Mouse (Mus musculus): ENCODE measurements around the gene Ube2j2. TPM values are rescaled to one million over a fixed set of nuclear protein-coding genes. Genes with fewer than 3 reads are reported as not detected.

Ube2j2 gene
- polyA plus RNA-seq, 1 experiment from 2014 or later = 68.1 TPM

DNA sequence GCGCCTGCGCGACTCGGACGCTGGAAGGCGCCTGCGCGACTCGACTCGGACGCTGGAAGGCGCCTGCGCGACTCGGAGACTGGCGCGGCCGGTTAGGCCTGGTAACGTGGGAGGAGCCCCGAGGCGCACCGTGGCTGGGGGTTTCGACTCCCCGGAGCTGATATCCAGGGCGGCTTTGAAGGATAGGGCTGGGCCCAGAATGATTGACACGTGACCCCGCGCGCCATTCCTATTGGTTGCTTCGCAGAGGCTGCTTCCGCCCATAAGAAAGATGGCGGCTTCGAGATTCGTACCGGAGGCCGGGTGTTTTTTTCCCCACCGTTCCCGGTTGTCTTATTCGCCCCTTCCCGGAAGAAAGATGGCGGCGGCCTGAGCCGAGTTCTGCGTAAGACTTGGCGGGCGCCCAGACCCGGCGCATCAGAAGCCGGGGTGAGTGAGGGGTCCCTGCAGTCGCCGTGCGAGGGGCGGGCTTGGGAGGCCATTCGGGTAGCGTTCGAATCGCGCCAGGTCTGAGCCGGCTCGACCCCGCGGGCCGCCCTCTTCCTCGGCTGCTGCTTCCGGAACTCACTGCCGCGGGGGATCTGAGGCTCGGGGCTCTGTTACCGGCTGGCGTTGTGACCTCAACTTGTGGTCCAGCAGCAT is 49.4 kb downstream of the Ube2j2 start:
- peak overlapping the region; percentile 85 for H3K4me3 ChIP-seq (replicated peaks)
- WGBS (ENCODE audit: insufficient replicate concordance) = under 1% methylated on average over 70 of the region's 70 CpGs
- H3K4me1 ChIP-seq (replicated peaks) = peaks cover 68% of the 10 kb centered on the region
- peak overlapping the region; percentile 92 for H3K9ac ChIP-seq
- DNase-seq (peak; percentile 94), ATAC-seq (ENCODE audit: low read depth) (peak; percentile 77)
- H3K27me3 ChIP-seq = no peaks in the 10 kb centered on the region
- peak overlapping the region; percentile 96 for H3K27ac ChIP-seq
- no peaks in the 10 kb centered on the region for H3K9me3 ChIP-seq (replicated peaks)
- H3K4me2 ChIP-seq = peak overlapping the region; percentile 75
- peaks cover 28% of the 10 kb centered on the region for H3K36me3 ChIP-seq

DNA sequence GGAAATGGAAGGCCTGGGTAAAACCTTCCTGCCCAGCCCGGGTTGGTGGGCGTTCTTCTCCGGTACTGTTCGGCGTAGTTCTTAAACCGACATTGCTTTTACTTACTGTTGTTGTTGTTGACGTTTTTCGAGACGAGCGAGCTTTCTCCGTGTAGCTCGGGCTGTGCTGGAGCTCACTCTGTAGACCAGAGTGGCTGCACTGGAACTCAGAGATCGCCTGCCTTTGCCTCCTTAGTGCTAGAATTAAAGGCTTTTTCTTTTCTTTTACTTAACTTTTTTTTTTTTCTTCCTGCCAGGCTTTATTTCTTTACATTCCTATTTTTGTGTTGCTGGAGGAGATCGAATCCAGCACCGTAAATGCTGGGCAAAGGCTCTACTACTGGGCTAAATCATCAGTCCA is 50.0 kb downstream of the Ube2j2 start:
- no peaks in the 10 kb centered on the region for H3K27me3 ChIP-seq
- peak overlapping the region; percentile 75 for H3K4me2 ChIP-seq
- DNase-seq (no peak), ATAC-seq (ENCODE audit: low read depth) (no peak)
- peak overlapping the region; percentile 96 for H3K27ac ChIP-seq
- peak overlapping the region; percentile 92 for H3K9ac ChIP-seq
- no peaks in the 10 kb centered on the region for H3K9me3 ChIP-seq (replicated peaks)
- peak overlapping the region; percentile 85 for H3K4me3 ChIP-seq (replicated peaks)
- peaks cover 34% of the 10 kb centered on the region for H3K36me3 ChIP-seq
- 1% methylated on average over 15 of the region's 15 CpGs for WGBS (ENCODE audit: insufficient replicate concordance)
- H3K4me1 ChIP-seq (replicated peaks) = peaks cover 62% of the 10 kb centered on the region

DNA sequence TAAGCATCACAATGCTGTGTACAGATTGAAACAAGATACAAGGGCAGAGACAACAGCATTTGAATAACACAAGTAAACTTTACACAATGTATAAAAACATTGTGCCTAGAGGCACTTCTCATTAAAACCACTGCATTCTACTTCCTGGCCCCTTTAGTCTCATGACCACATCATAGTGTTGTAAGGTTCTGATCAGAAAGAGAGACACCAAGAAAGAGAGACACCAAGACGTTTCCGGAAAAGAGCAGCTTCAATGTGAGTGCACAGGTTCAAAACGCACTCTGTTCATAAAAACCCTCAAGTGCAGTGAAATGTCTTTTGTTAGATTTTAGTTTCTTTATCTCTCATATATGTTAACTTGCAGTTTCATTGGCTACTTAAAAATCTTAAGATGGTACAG is 60.5 kb downstream of the Ube2j2 start:
- Histone ChIP-seq H3K4me1 (replicated peaks) (no peaks in the 10 kb centered on the region), H3K36me3 (peaks cover 95% of the 10 kb centered on the region), H3K4me2 (no peak overlapping the region), H3K9ac (no peak overlapping the region), H3K27me3 (no peaks in the 10 kb centered on the region), H3K27ac (no peak overlapping the region), H3K9me3 (replicated peaks) (no peaks in the 10 kb centered on the region), H3K4me3 (replicated peaks) (no peak overlapping the region)
- DNase-seq (no peak), ATAC-seq (ENCODE audit: low read depth) (no peak)
- WGBS (ENCODE audit: insufficient replicate concordance) = 88% methylated on average over 3 of the region's 3 CpGs

DNA sequence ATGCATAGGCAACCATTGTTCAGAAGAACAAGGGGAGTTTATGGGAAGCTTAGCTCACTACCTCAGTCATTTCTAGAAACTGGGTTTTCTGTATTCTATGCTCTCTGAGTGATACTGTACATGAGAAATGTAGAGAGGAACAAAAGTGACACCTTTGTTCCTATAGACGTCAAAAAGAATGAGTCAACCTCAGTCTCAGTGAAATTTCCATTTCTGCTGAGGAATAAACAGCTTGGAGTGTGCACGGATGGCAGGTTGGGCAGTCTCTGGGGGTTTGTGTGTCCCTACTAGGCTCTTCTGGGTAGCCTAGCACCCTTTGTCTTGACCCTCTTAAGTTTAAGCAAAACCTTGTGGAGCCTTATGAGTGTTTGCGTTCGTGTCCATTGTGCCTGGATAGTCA is 64.7 kb downstream of the Ube2j2 start:
- Histone ChIP-seq H3K4me3 (replicated peaks) (no peak overlapping the region), H3K9me3 (replicated peaks) (no peaks in the 10 kb centered on the region), H3K27me3 (no peaks in the 10 kb centered on the region), H3K36me3 (peaks cover 95% of the 10 kb centered on the region), H3K27ac (no peak overlapping the region), H3K9ac (no peak overlapping the region), H3K4me1 (replicated peaks) (no peaks in the 10 kb centered on the region), H3K4me2 (no peak overlapping the region)
- DNase-seq = no peak
- 84% methylated on average over 4 of the region's 4 CpGs for whole genome bisulfite sequencing (ENCODE audit: insufficient replicate concordance)
- ATAC-seq (ENCODE audit: low read depth) = no peak

Small RNA genes lying within 50 kb of the gene (microRNA-seq; reads per million reads assigned to microRNA genes)
- gene Gm22991 = not detected

Other genes with a start within 250 kb of the Ube2j2 start
- 0.39 and 0.49 TPM in 2 replicates for gene Fndc10, start 249.5 kb upstream of the Ube2j2 start, polyA plus RNA-seq (2015; fragmentation: Nextera tagmentation; extraction: Ambion mirVana)
- gene Ssu72, start 239.0 kb upstream of the Ube2j2 start, polyA plus RNA-seq (2015; fragmentation: Nextera tagmentation; extraction: Ambion mirVana) = 77.7 TPM in 2 replicates
- gene Tmem240, start 209.0 kb upstream of the Ube2j2 start, polyA plus RNA-seq (2015; fragmentation: Nextera tagmentation; extraction: Ambion mirVana) = 0.07 and 0.18 TPM in 2 replicates
- 73.2 and 75.6 TPM in 2 replicates for gene Atad3a, start 182.7 kb upstream of the Ube2j2 start, polyA plus RNA-seq (2015; fragmentation: Nextera tagmentation; extraction: Ambion mirVana)
- 0.43 and 0.45 TPM in 2 replicates for gene Vwa1, start 169.1 kb upstream of the Ube2j2 start, polyA plus RNA-seq (2015; fragmentation: Nextera tagmentation; extraction: Ambion mirVana)
- 0.08 and 0.14 TPM in 2 replicates for gene Tmem88b, start 158.0 kb upstream of the Ube2j2 start, polyA plus RNA-seq (2015; fragmentation: Nextera tagmentation; extraction: Ambion mirVana)
- gene Ankrd65, start 153.4 kb upstream of the Ube2j2 start, polyA plus RNA-seq (2015; fragmentation: Nextera tagmentation; extraction: Ambion mirVana) = not detected in 2 replicates
- gene Mrpl20, start 141.0 kb upstream of the Ube2j2 start, polyA plus RNA-seq (2015; fragmentation: Nextera tagmentation; extraction: Ambion mirVana) = 225 and 227 TPM in 2 replicates
- 62.9 and 68.8 TPM in 2 replicates for gene Ccnl2, start 131.3 kb upstream of the Ube2j2 start, polyA plus RNA-seq (2015; fragmentation: Nextera tagmentation; extraction: Ambion mirVana)
- 147 and 148 TPM in 2 replicates for gene Aurkaip1, start 112.6 kb upstream of the Ube2j2 start, polyA plus RNA-seq (2015; fragmentation: Nextera tagmentation; extraction: Ambion mirVana)
- 5.6 and 6.8 TPM in 2 replicates for gene Mxra8, start 104.2 kb upstream of the Ube2j2 start, polyA plus RNA-seq (2015; fragmentation: Nextera tagmentation; extraction: Ambion mirVana)
- gene Dvl1, start 96.4 kb upstream of the Ube2j2 start, polyA plus RNA-seq (2015; fragmentation: Nextera tagmentation; extraction: Ambion mirVana) = 1.8 and 2.4 TPM in 2 replicates
- gene Tas1r3, start 80.5 kb upstream of the Ube2j2 start, polyA plus RNA-seq (2015; fragmentation: Nextera tagmentation; extraction: Ambion mirVana) = 0.05 and 0.09 TPM in 2 replicates
- gene Cptp, start 74.4 kb upstream of the Ube2j2 start, polyA plus RNA-seq (2015; fragmentation: Nextera tagmentation; extraction: Ambion mirVana) = 8.4 and 10.2 TPM in 2 replicates
- 40.0 and 41.9 TPM in 2 replicates for gene Ints11, start 74.3 kb upstream of the Ube2j2 start, polyA plus RNA-seq (2015; fragmentation: Nextera tagmentation; extraction: Ambion mirVana)
- 25.4 and 25.7 TPM in 2 replicates for gene Pusl1, start 52.0 kb upstream of the Ube2j2 start, polyA plus RNA-seq (2015; fragmentation: Nextera tagmentation; extraction: Ambion mirVana)
- 7.6 and 7.8 TPM in 2 replicates for gene Acap3, start 52.0 kb upstream of the Ube2j2 start, polyA plus RNA-seq (2015; fragmentation: Nextera tagmentation; extraction: Ambion mirVana)
- gene C1qtnf12, start 18.5 kb downstream of the Ube2j2 start, polyA plus RNA-seq (2015; fragmentation: Nextera tagmentation; extraction: Ambion mirVana) = 55.3 and 58.7 TPM in 2 replicates
- gene B3galt6, start 48.8 kb downstream of the Ube2j2 start, polyA plus RNA-seq (2015; fragmentation: Nextera tagmentation; extraction: Ambion mirVana) = 5.5 and 6.2 TPM in 2 replicates
- gene Sdf4, start 49.0 kb downstream of the Ube2j2 start, polyA plus RNA-seq (2015; fragmentation: Nextera tagmentation; extraction: Ambion mirVana) = 88.2 and 91.6 TPM in 2 replicates
- 0.09 and 0.20 TPM in 2 replicates for gene Tnfrsf4, start 70.0 kb downstream of the Ube2j2 start, polyA plus RNA-seq (2015; fragmentation: Nextera tagmentation; extraction: Ambion mirVana)
- 0.60 and 0.65 TPM in 2 replicates for gene Tnfrsf18, start 82.3 kb downstream of the Ube2j2 start, polyA plus RNA-seq (2015; fragmentation: Nextera tagmentation; extraction: Ambion mirVana)
- gene Ttll10, start 115.6 kb downstream of the Ube2j2 start, polyA plus RNA-seq (2015; fragmentation: Nextera tagmentation; extraction: Ambion mirVana) = 0.12 and 0.20 TPM in 2 replicates
- gene 9430015G10Rik, start 166.2 kb downstream of the Ube2j2 start, polyA plus RNA-seq (2015; fragmentation: Nextera tagmentation; extraction: Ambion mirVana) = 11.8 and 13.8 TPM in 2 replicates
- 0.05 and 0.06 TPM in 2 replicates for gene Rnf223, start 186.7 kb downstream of the Ube2j2 start, polyA plus RNA-seq (2015; fragmentation: Nextera tagmentation; extraction: Ambion mirVana)